Mouse (Mus musculus): ENCODE measurements around the gene Il12rb2.

- TF ChIP-seq TAL1 (IDR thresholded peaks at IDR 0.05; ENCODE audit: low read length) (no peak), GATA1 (IDR thresholded peaks at IDR 0.05; ENCODE audit: low read length) (no peak)
Measured at GRCm38 (mm10) chr6:67269459-67269858, 106.5 kb downstream of the Il12rb2 start.
